Mouse (Mus musculus) midbrain, embryonic 15.5 days (tissue): ENCODE measurements at regions not wholly inside any gene's neighbourhood (a gene's known extent, or its start where the extent isn't known, plus 50 kb on each side); places are given as distances from the start of the nearest gene placed in this dataset.

Experiments used
- ATAC-seq: fragments of 200-750 bp; cut with Nextera tagmentation; replicated peaks from 2 replicates; pipeline ENCODE4 v1.8.0; 2017; ENCODE audit warnings: moderate TSS enrichment
- H3K27ac ChIP-seq: fragments of 300-500 bp; sonication (generic); 2 replicates; pipeline ENCODE4 v1.5.1; 2015; ENCODE audit warnings: mild to moderate bottlenecking, inconsistent platforms
- H3K27me3 ChIP-seq: fragments of 300-500 bp; sonication (generic); replicated peaks from 2 replicates; pipeline ENCODE4 v1.6.1; 2015; ENCODE audit warnings: inconsistent platforms
- H3K36me3 ChIP-seq: fragments of 300-500 bp; sonication (generic); replicated peaks from 2 replicates; pipeline ENCODE4 v1.6.1; 2015; ENCODE audit warnings: inconsistent platforms
- H3K4me1 ChIP-seq: fragments of 300-500 bp; sonication (generic); 2 replicates; pipeline ENCODE4 v1.6.1; 2015; ENCODE audit warnings: inconsistent platforms
- H3K4me2 ChIP-seq: fragments of 300-500 bp; sonication (generic); 2 replicates; pipeline ENCODE4 v1.6.1; 2015; ENCODE audit warnings: inconsistent platforms, mild to moderate bottlenecking, moderate library complexity
- H3K4me3 ChIP-seq: fragments of 300-500 bp; sonication (generic); 2 replicates; pipeline ENCODE4 v1.5.1; 2015; ENCODE audit warnings: mild to moderate bottlenecking, inconsistent platforms
- H3K9ac ChIP-seq: fragments of 300-500 bp; sonication (generic); 2 replicates; pipeline ENCODE4 v1.6.1; 2015; ENCODE audit warnings: mild to moderate bottlenecking, inconsistent platforms
- H3K9me3 ChIP-seq: fragments of 300-500 bp; sonication (generic); 2 replicates; pipeline ENCODE4 v1.6.1; 2016; ENCODE audit warnings: inconsistent platforms
- WGBS: fragments of 180-500 bp; shearing (Covaris S2); methylation state at CpG from one replicate; pipeline ENCODE4 v1.1.7; 2015; ENCODE audit warnings: mixed read lengths; 5-methylcytosine and 5-hydroxymethylcytosine counted together

GRCm38 (mm10) chr1:18668901-18669300, 404.0 kb upstream of the Defb41 start:
- Histone ChIP-seq H3K4me3 (no peak overlapping the region), H3K4me1 (no peaks in the 10 kb centered on the region), H3K9ac (no peak overlapping the region), H3K36me3 (no peaks in the 10 kb centered on the region), H3K4me2 (no peak overlapping the region), H3K27ac (no peak overlapping the region), H3K9me3 (no peaks in the 10 kb centered on the region), H3K27me3 (no peaks in the 10 kb centered on the region)
- 82% methylated on average over 7 of the region's 7 CpGs for WGBS
- ATAC-seq, result no peak

- Histone ChIP-seq H3K27me3 (no peaks in the 10 kb centered on the region), H3K36me3 (no peaks in the 10 kb centered on the region), H3K9ac (no peak overlapping the region), H3K4me2 (no peak overlapping the region), H3K9me3 (no peaks in the 10 kb centered on the region), H3K4me1 (no peaks in the 10 kb centered on the region), H3K27ac (no peak overlapping the region), H3K4me3 (no peak overlapping the region)
- WGBS, result 88% methylated on average over 5 of the region's 5 CpGs
- ATAC-seq, result no peak
Observed at GRCm38 (mm10) chr1:18668265-18668664, 403.3 kb upstream of the Defb41 start.

GRCm38 (mm10) chr1:18640858-18641257, 375.9 kb upstream of the Defb41 start:
- Histone ChIP-seq H3K9ac (no peak overlapping the region), H3K27ac (no peak overlapping the region), H3K36me3 (no peaks in the 10 kb centered on the region), H3K27me3 (no peaks in the 10 kb centered on the region), H3K9me3 (no peaks in the 10 kb centered on the region), H3K4me3 (no peak overlapping the region), H3K4me1 (peaks cover 6% of the 10 kb centered on the region; the same call in 1 of the 2 replicates), H3K4me2 (no peak overlapping the region)
- no peak for ATAC-seq

GRCm38 (mm10) chr1:18639460-18640300, 374.7 kb upstream of the Defb41 start:
- H3K9ac ChIP-seq, result no peak overlapping the region

GRCm38 (mm10) chr1:18637334-18637733, 372.4 kb upstream of the Defb41 start:
- H3K27me3 ChIP-seq, result no peaks in the 10 kb centered on the region
- H3K36me3 ChIP-seq, result no peaks in the 10 kb centered on the region
- H3K4me1 ChIP-seq, result peaks cover 6% of the 10 kb centered on the region; the same call in 1 of the 2 replicates
- no peak overlapping the region for H3K9ac ChIP-seq
- H3K4me3 ChIP-seq, result no peak overlapping the region
- H3K4me2 ChIP-seq, result no peak overlapping the region
- H3K9me3 ChIP-seq, result no peaks in the 10 kb centered on the region
- H3K27ac ChIP-seq, result no peak overlapping the region
- no peak for ATAC-seq

More at GRCm38 (mm10) chr1:18639460-18640300, 374.7 kb upstream of the Defb41 start:
- Histone ChIP-seq H3K36me3 (no peaks in the 10 kb centered on the region), H3K27me3 (no peaks in the 10 kb centered on the region), H3K4me2 (peak overlapping the region; percentile 9; the same call in 1 of the 2 replicates), H3K27ac (no peak overlapping the region), H3K4me1 (peaks cover 6% of the 10 kb centered on the region; the same call in 1 of the 2 replicates), H3K9me3 (no peaks in the 10 kb centered on the region), H3K4me3 (no peak overlapping the region)
- WGBS, result 7% methylated on average over 8 of the region's 8 CpGs
- peak; percentile 87 for ATAC-seq

- Histone ChIP-seq H3K27me3 (no peaks in the 10 kb centered on the region), H3K4me2 (no peak overlapping the region), H3K36me3 (no peaks in the 10 kb centered on the region), H3K4me1 (no peaks in the 10 kb centered on the region), H3K9ac (no peak overlapping the region), H3K9me3 (no peaks in the 10 kb centered on the region), H3K4me3 (no peak overlapping the region), H3K27ac (no peak overlapping the region)
- no peak for ATAC-seq
- 77% methylated on average over 7 of the region's 7 CpGs for WGBS
Observed at GRCm38 (mm10) chr1:18610231-18610630, 345.3 kb upstream of the Defb41 start.

- ATAC-seq, result no peak
- Histone ChIP-seq H3K4me3 (no peak overlapping the region), H3K9ac (no peak overlapping the region), H3K27ac (no peak overlapping the region), H3K9me3 (no peaks in the 10 kb centered on the region), H3K4me1 (no peaks in the 10 kb centered on the region), H3K27me3 (no peaks in the 10 kb centered on the region), H3K4me2 (no peak overlapping the region), H3K36me3 (no peaks in the 10 kb centered on the region)
- WGBS, result 45% methylated on average over 1 of the region's 1 CpGs
Observed at GRCm38 (mm10) chr1:18599864-18600263, 334.9 kb upstream of the Defb41 start.

GRCm38 (mm10) chr1:18598908-18599307, 334.0 kb upstream of the Defb41 start:
- 31% methylated on average over 4 of the region's 4 CpGs for WGBS
- H3K27me3 ChIP-seq, result no peaks in the 10 kb centered on the region

GRCm38 (mm10) chr1:18583358-18584128, 318.6 kb upstream of the Defb41 start:
- H3K4me1 ChIP-seq, result no peaks in the 10 kb centered on the region
- 45% methylated on average over 6 of the region's 6 CpGs for WGBS
- H3K27ac ChIP-seq, result no peak overlapping the region
- no peaks in the 10 kb centered on the region for H3K27me3 ChIP-seq
- peak; percentile 76 for ATAC-seq
- no peaks in the 10 kb centered on the region for H3K36me3 ChIP-seq
- H3K4me3 ChIP-seq, result no peak overlapping the region
- no peak overlapping the region for H3K9ac ChIP-seq
- H3K4me2 ChIP-seq, result no peak overlapping the region
- H3K9me3 ChIP-seq, result no peaks in the 10 kb centered on the region

More at GRCm38 (mm10) chr1:18598908-18599307, 334.0 kb upstream of the Defb41 start:
- Histone ChIP-seq H3K27ac (no peak overlapping the region), H3K4me1 (no peaks in the 10 kb centered on the region), H3K36me3 (no peaks in the 10 kb centered on the region), H3K4me3 (no peak overlapping the region), H3K4me2 (no peak overlapping the region), H3K9me3 (no peaks in the 10 kb centered on the region), H3K9ac (no peak overlapping the region)
- peak; percentile 81 for ATAC-seq

GRCm38 (mm10) chr1:18578625-18579024, 313.7 kb upstream of the Defb41 start:
- H3K27ac ChIP-seq, result no peak overlapping the region
- H3K4me1 ChIP-seq, result no peaks in the 10 kb centered on the region
- no peak overlapping the region for H3K4me2 ChIP-seq
- ATAC-seq, result no peak
- no peaks in the 10 kb centered on the region for H3K9me3 ChIP-seq
- H3K4me3 ChIP-seq, result no peak overlapping the region
- 92% methylated on average over 2 of the region's 2 CpGs for whole genome bisulfite sequencing
- H3K9ac ChIP-seq, result no peak overlapping the region
- no peaks in the 10 kb centered on the region for H3K36me3 ChIP-seq
- no peaks in the 10 kb centered on the region for H3K27me3 ChIP-seq

- no peak overlapping the region for H3K9ac ChIP-seq
- WGBS, result 18% methylated on average over 2 of the region's 2 CpGs
- H3K27ac ChIP-seq, result no peak overlapping the region
- no peaks in the 10 kb centered on the region for H3K27me3 ChIP-seq
- H3K4me3 ChIP-seq, result no peak overlapping the region
- H3K9me3 ChIP-seq, result no peaks in the 10 kb centered on the region
- no peak overlapping the region for H3K4me2 ChIP-seq
- no peak for ATAC-seq
- H3K4me1 ChIP-seq, result no peaks in the 10 kb centered on the region
- H3K36me3 ChIP-seq, result no peaks in the 10 kb centered on the region
Observed at GRCm38 (mm10) chr1:18567086-18567485, 302.1 kb upstream of the Defb41 start.

GRCm38 (mm10) chr1:18551211-18551610, 286.3 kb upstream of the Defb41 start:
- Histone ChIP-seq H3K4me2 (no peak overlapping the region), H3K9ac (no peak overlapping the region), H3K4me1 (no peaks in the 10 kb centered on the region), H3K9me3 (no peaks in the 10 kb centered on the region), H3K4me3 (no peak overlapping the region), H3K27ac (no peak overlapping the region), H3K27me3 (no peaks in the 10 kb centered on the region), H3K36me3 (no peaks in the 10 kb centered on the region)
- 84% methylated on average over 2 of the region's 2 CpGs for WGBS
- no peak for ATAC-seq
